ENCODE assay signal across 9 mouse cellular contexts in genomic region chr4:153224618-153225177, GRCm38 (mm10).
DNase-seq lines count a peak whose midpoint lies in the region; ATAC-seq and TF ChIP-seq lines count a peak whose summit lies in the region.
"Had no signal": no experiment of that assay in that cellular context is flagged by ENCODE, and none has a peak within 500 bp of the region (broad histone marks: within the 10 kb centered on the region; RNA-seq: fewer than 3 reads in every experiment).

No protein-coding gene starts in this region.

- H3K36me3 ChIP-seq in midbrain, embryonic 11.5 days (ENCODE audit: control insufficient read depth, insufficient read depth, low read length) = no peaks in the 10 kb centered on the region
- H3K36me3 ChIP-seq in midbrain, embryonic 15.5 days (replicated peaks) = no peaks in the 10 kb centered on the region
- no peaks in the 10 kb centered on the region for H3K36me3 ChIP-seq in forebrain, embryonic 14.5 days (ENCODE audit: control insufficient read depth, insufficient read depth, low read length)
- no peaks in the 10 kb centered on the region for H3K36me3 ChIP-seq in stomach, postnatal 0 days (ENCODE audit: control insufficient read depth, insufficient read depth, low read length)
- H3K36me3 ChIP-seq: liver, embryonic 15.5 days had no signal

- TF ChIP-seq EP300 in stomach, postnatal 0 days (optimal IDR thresholded peaks at IDR 0.05) = no peak

- H3K27me3 ChIP-seq in midbrain, embryonic 11.5 days (ENCODE audit: control insufficient read depth, insufficient read depth, low read length) = no peaks in the 10 kb centered on the region
- H3K27me3 ChIP-seq in midbrain, embryonic 15.5 days (replicated peaks) = peaks cover 4% of the 10 kb centered on the region
- H3K27me3 ChIP-seq in forebrain, embryonic 14.5 days (replicated peaks; ENCODE audit: control insufficient read depth, insufficient read depth, low read length) = peaks cover 38% of the 10 kb centered on the region
- H3K27me3 ChIP-seq in stomach, postnatal 0 days (ENCODE audit: control insufficient read depth, insufficient read depth, low read length) = no peaks in the 10 kb centered on the region
- H3K27me3 ChIP-seq: liver, embryonic 15.5 days had no signal

- H3K27ac ChIP-seq in midbrain, embryonic 11.5 days (ENCODE audit: low read depth, low read length) = no peak overlapping the region
- H3K27ac ChIP-seq in midbrain, embryonic 15.5 days = no peak overlapping the region
- H3K27ac ChIP-seq in forebrain, embryonic 14.5 days (ENCODE audit: low read depth, low read length) = no peak overlapping the region
- no peak overlapping the region for H3K27ac ChIP-seq in stomach, postnatal 0 days (replicated peaks)
- H3K27ac ChIP-seq: liver, embryonic 15.5 days had no signal

- 0 out of 2 replicates have a peak, but pooled peaks cover 4% of the 10 kb centered on the region for H3K4me1 ChIP-seq in midbrain, embryonic 11.5 days (ENCODE audit: control insufficient read depth, insufficient read depth, low read length)
- no peaks in the 10 kb centered on the region for H3K4me1 ChIP-seq in midbrain, embryonic 15.5 days
- peaks cover 3% of the 10 kb centered on the region; the same call in 1 of the 2 replicates for H3K4me1 ChIP-seq in forebrain, embryonic 14.5 days (ENCODE audit: control insufficient read depth, insufficient read depth, low read length)
- H3K4me1 ChIP-seq in stomach, postnatal 0 days (replicated peaks; ENCODE audit: control insufficient read depth, insufficient read depth) = no peaks in the 10 kb centered on the region
- H3K4me1 ChIP-seq: liver, embryonic 15.5 days had no signal

- DNase-seq in midbrain, embryonic 11.5 days (ENCODE audit: low spot score, missing footprints) = peak; percentile 81
- DNase-seq in forebrain, embryonic 14.5 days (ENCODE audit: low spot score) = peak; percentile 92
- DNase-seq in kidney, postnatal 4 days = peak; percentile 50 to 67
- no peak for DNase-seq in stomach, postnatal 0 days (ENCODE audit: low spot score)
- DNase-seq: cerebellum, adult 2 months had no signal

- TF ChIP-seq CTCF in stomach, postnatal 0 days (IDR thresholded peaks at IDR 0.05; ENCODE audit: low read depth) = no peak

- no peak overlapping the region for H3K4me2 ChIP-seq in midbrain, embryonic 11.5 days
- H3K4me2 ChIP-seq in midbrain, embryonic 15.5 days = no peak overlapping the region
- no peak overlapping the region for H3K4me2 ChIP-seq in forebrain, embryonic 14.5 days (ENCODE audit: low read length)
- H3K4me2 ChIP-seq in stomach, postnatal 0 days (replicated peaks; ENCODE audit: low read depth) = no peak overlapping the region
- H3K4me2 ChIP-seq: liver, embryonic 15.5 days had no signal

- H3K4me3 ChIP-seq in midbrain, embryonic 11.5 days (ENCODE audit: low read depth, low read length) = no peak overlapping the region
- H3K4me3 ChIP-seq in midbrain, embryonic 15.5 days = no peak overlapping the region
- H3K4me3 ChIP-seq in forebrain, embryonic 14.5 days (ENCODE audit: low read depth, low read length) = no peak overlapping the region
- no peak overlapping the region for H3K4me3 ChIP-seq in stomach, postnatal 0 days (ENCODE audit: low read depth, low read length)
- H3K4me3 ChIP-seq: liver, embryonic 15.5 days had no signal

- no peak for ATAC-seq in midbrain, embryonic 11.5 days (ENCODE audit: low FRiP score)
- ATAC-seq in midbrain, embryonic 15.5 days (replicated peaks) = no peak
- peak; percentile 97 for ATAC-seq in forebrain, embryonic 14.5 days
- ATAC-seq in stomach, postnatal 0 days (ENCODE audit: low FRiP score, low TSS enrichment) = peak; percentile 32; the same call in 1 of the 2 replicates
- no peak for ATAC-seq in cerebellum, adult (ENCODE audit: insufficient number of reproducible peaks, low FRiP score, low TSS enrichment)
- no peak for ATAC-seq in CD4-positive, CD25-positive, alpha-beta regulatory T cell, adult 4 months

- H3K9me3 ChIP-seq in midbrain, embryonic 11.5 days (ENCODE audit: control insufficient read depth, low read length) = no peaks in the 10 kb centered on the region
- no peaks in the 10 kb centered on the region for H3K9me3 ChIP-seq in midbrain, embryonic 15.5 days
- H3K9me3 ChIP-seq in forebrain, embryonic 14.5 days (replicated peaks; ENCODE audit: control insufficient read depth, low read length) = no peaks in the 10 kb centered on the region
- no peaks in the 10 kb centered on the region for H3K9me3 ChIP-seq in stomach, postnatal 0 days (ENCODE audit: control insufficient read depth, low read length)
- H3K9me3 ChIP-seq: liver, embryonic 15.5 days had no signal

- no peak overlapping the region for H3K9ac ChIP-seq in midbrain, embryonic 11.5 days (ENCODE audit: low read length)
- H3K9ac ChIP-seq in midbrain, embryonic 15.5 days = no peak overlapping the region
- H3K9ac ChIP-seq in forebrain, embryonic 14.5 days (ENCODE audit: low read length) = no peak overlapping the region
- no peak overlapping the region for H3K9ac ChIP-seq in stomach, postnatal 0 days (ENCODE audit: low read length)
- H3K9ac ChIP-seq: liver, embryonic 15.5 days had no signal

- 19% methylated on average over 6 of the region's 6 CpGs for WGBS in midbrain, embryonic 11.5 days
- 17% methylated on average over 6 of the region's 6 CpGs for WGBS in midbrain, embryonic 15.5 days
- under 1% methylated on average over 6 of the region's 6 CpGs for WGBS in forebrain, embryonic 14.5 days
- WGBS in stomach, postnatal 0 days = 27% methylated on average over 6 of the region's 6 CpGs

Comparison
In these comparisons a context has a peak if more than half of its experiments do, and no peak if none do; other contexts are left out.
1. ATAC-seq: peak in forebrain, embryonic 14.5 days (single experiment) and stomach, postnatal 0 days (single experiment); none in midbrain, embryonic 11.5 days (single experiment), midbrain, embryonic 15.5 days (single experiment), cerebellum, adult (single experiment) and CD4-positive, CD25-positive, alpha-beta regulatory T cell, adult 4 months (single experiment).